Comparison of ENCODE assay signal across 8 mouse cellular contexts in genomic region chr9:50603998-50604324, GRCm38 (mm10). TPM values are rescaled to one million over a fixed set of nuclear protein-coding genes. Genes with fewer than 3 reads are reported as not detected.
DNase-seq lines count a peak whose midpoint lies in the region; ATAC-seq and TF ChIP-seq lines count a peak whose summit lies in the region.

No protein-coding gene starts in this region.

- H3K9ac ChIP-seq in limb, embryonic 12.5 days (replicated peaks), result peak overlapping the region; percentile 83

- peak overlapping the region; percentile 99 for H3K4me3 ChIP-seq in megakaryocyte, embryonic 14.5 days (replicated peaks)
- H3K4me3 ChIP-seq in erythroblast, embryonic 14.5 days (replicated peaks), result peak overlapping the region; percentile 100
- H3K4me3 ChIP-seq in limb, embryonic 12.5 days (replicated peaks), result peak overlapping the region; percentile 89
- H3K4me3 ChIP-seq in small intestine, adult 2 months (ENCODE audit: low read depth, low read length), result peak overlapping the region; percentile 85

- H3K9me3 ChIP-seq in megakaryocyte, embryonic 14.5 days, result no peaks in the 10 kb centered on the region
- H3K9me3 ChIP-seq in erythroblast, embryonic 14.5 days (ENCODE audit: control insufficient read depth, low read length), result no peaks in the 10 kb centered on the region
- no peaks in the 10 kb centered on the region for H3K9me3 ChIP-seq in limb, embryonic 12.5 days

- DNase-seq in T-cell, adult 2 months (ENCODE audit: low spot score), result no peak
- no peak for DNase-seq in kidney, postnatal 10 days
- DNase-seq in urinary bladder, postnatal 10 days (ENCODE audit: low spot score), result no peak

- peaks cover 53% of the 10 kb centered on the region for H3K36me3 ChIP-seq in megakaryocyte, embryonic 14.5 days (replicated peaks; ENCODE audit: low read length)
- H3K36me3 ChIP-seq in erythroblast, embryonic 14.5 days (ENCODE audit: control insufficient read depth), result peaks cover 68% of the 10 kb centered on the region
- H3K36me3 ChIP-seq in limb, embryonic 12.5 days, result peaks cover 52% of the 10 kb centered on the region
- H3K36me3 ChIP-seq in small intestine, adult 2 months (ENCODE audit: control insufficient read depth, insufficient read depth, low read length), result peaks cover 29% of the 10 kb centered on the region

- WGBS in limb, embryonic 12.5 days, result under 1% methylated on average over 24 of the region's 24 CpGs
- WGBS in small intestine, adult 2 months, result under 1% methylated on average over 24 of the region's 24 CpGs

- H3K4me2 ChIP-seq in limb, embryonic 12.5 days, result peak overlapping the region; percentile 80

- TF ChIP-seq CTCF in small intestine, adult 2 months (IDR thresholded peaks at IDR 0.05; ENCODE audit: extremely low read depth, insufficient read length, insufficient replicate concordance, low read depth, low read length), result no peak

- TF ChIP-seq POLR2A in small intestine, adult 2 months (IDR thresholded peaks at IDR 0.05; ENCODE audit: low read depth, low read length), result no peak

- H3K27ac ChIP-seq in limb, embryonic 12.5 days, result peak overlapping the region; percentile 91
- peak overlapping the region; percentile 78 for H3K27ac ChIP-seq in small intestine, adult 2 months (ENCODE audit: insufficient read depth, low read depth, low read length)

- H3K4me1 ChIP-seq in megakaryocyte, embryonic 14.5 days, result peaks cover 48% of the 10 kb centered on the region
- H3K4me1 ChIP-seq in erythroblast, embryonic 14.5 days (ENCODE audit: control insufficient read depth), result peaks cover 51% of the 10 kb centered on the region
- peaks cover 27% of the 10 kb centered on the region for H3K4me1 ChIP-seq in limb, embryonic 12.5 days (replicated peaks)
- H3K4me1 ChIP-seq in small intestine, adult 2 months (ENCODE audit: control insufficient read depth, insufficient read depth, insufficient read length, low read length), result peaks cover 10% of the 10 kb centered on the region

- no peaks in the 10 kb centered on the region for H3K27me3 ChIP-seq in megakaryocyte, embryonic 14.5 days (replicated peaks)
- H3K27me3 ChIP-seq in erythroblast, embryonic 14.5 days (ENCODE audit: control insufficient read depth), result no peaks in the 10 kb centered on the region
- no peaks in the 10 kb centered on the region for H3K27me3 ChIP-seq in limb, embryonic 12.5 days
- no peaks in the 10 kb centered on the region for H3K27me3 ChIP-seq in small intestine, adult 2 months (ENCODE audit: control insufficient read depth, insufficient read depth, low read length)

- ATAC-seq in megakaryocyte, adult 5-6 weeks (ENCODE audit: poor library complexity, severe bottlenecking), result no peak
- ATAC-seq in limb, embryonic 12.5 days (ENCODE audit: insufficient number of reproducible peaks, insufficient read depth, low FRiP score, low TSS enrichment, low read depth), result peak; percentile 91

RNA-seq across cellular contexts. Expression of gene Timm8b, which starts 0.3 kb away (rescaled TPM):
- 8.5 and 23.8 TPM in 2 replicates for polyA plus RNA-seq in megakaryocyte, embryonic 14.5 days (2012; ENCODE audit: insufficient read depth, low replicate concordance)
- 78.7 and 89.2 TPM in 2 replicates for total RNA-seq in megakaryocyte, adult 5-6 weeks (2015)
- 163 and 189 TPM in 2 replicates for total RNA-seq in megakaryocyte, adult 5-6 weeks (2017)
- polyA plus RNA-seq in erythroblast, embryonic 14.5 days (2012), result 3.3 and 4.0 TPM in 2 replicates
- polyA plus RNA-seq in limb, embryonic 12.5 days (2016; fragmentation: Nextera tagmentation; extraction: Ambion mirVana), result 323 and 341 TPM in 2 replicates
- 93.7 and 98.1 TPM in 2 replicates for polyA plus RNA-seq in small intestine, adult 2 months (2012; rRNA removed)

RNA-seq across cellular contexts. Expression of gene Sdhd, which starts 0.3 kb away (rescaled TPM):
- polyA plus RNA-seq in megakaryocyte, embryonic 14.5 days (2012; ENCODE audit: insufficient read depth, low replicate concordance), result 6.3 and 16.9 TPM in 2 replicates
- 165 and 185 TPM in 2 replicates for total RNA-seq in megakaryocyte, adult 5-6 weeks (2015)
- 130 and 132 TPM in 2 replicates for total RNA-seq in megakaryocyte, adult 5-6 weeks (2017)
- 1.3 and 2.3 TPM in 2 replicates for polyA plus RNA-seq in erythroblast, embryonic 14.5 days (2012)
- 259 and 268 TPM in 2 replicates for polyA plus RNA-seq in limb, embryonic 12.5 days (2016; fragmentation: Nextera tagmentation; extraction: Ambion mirVana)
- polyA plus RNA-seq in small intestine, adult 2 months (2012; rRNA removed), result 307 and 325 TPM in 2 replicates

RNA-seq across cellular contexts. Expression of gene Pih1d2, which starts 13.2 kb away (rescaled TPM):
- 0.19 TPM in 1 of 2 replicates, not detected in the other for polyA plus RNA-seq in megakaryocyte, embryonic 14.5 days (2012; ENCODE audit: insufficient read depth, low replicate concordance)
- 0.48 TPM in 1 of 2 replicates, not detected in the other for total RNA-seq in megakaryocyte, adult 5-6 weeks (2015)
- total RNA-seq in megakaryocyte, adult 5-6 weeks (2017), result 0.40 TPM in 1 of 2 replicates, not detected in the other
- polyA plus RNA-seq in erythroblast, embryonic 14.5 days (2012), result 0.18 TPM in 1 of 2 replicates, not detected in the other
- 4.0 and 4.6 TPM in 2 replicates for polyA plus RNA-seq in limb, embryonic 12.5 days (2016; fragmentation: Nextera tagmentation; extraction: Ambion mirVana)
- 0.28 TPM in 2 replicates for polyA plus RNA-seq in small intestine, adult 2 months (2012; rRNA removed)

RNA-seq across cellular contexts. Expression of gene Nkapd1, which starts 13.3 kb away (rescaled TPM):
- polyA plus RNA-seq in megakaryocyte, embryonic 14.5 days (2012; ENCODE audit: insufficient read depth, low replicate concordance), result 2.9 and 3.9 TPM in 2 replicates
- 19.6 and 26.2 TPM in 2 replicates for total RNA-seq in megakaryocyte, adult 5-6 weeks (2015)
- total RNA-seq in megakaryocyte, adult 5-6 weeks (2017), result 22.4 and 25.3 TPM in 2 replicates
- 0.12 and 0.25 TPM in 2 replicates for polyA plus RNA-seq in erythroblast, embryonic 14.5 days (2012)
- 28.6 and 32.0 TPM in 2 replicates for polyA plus RNA-seq in limb, embryonic 12.5 days (2016; fragmentation: Nextera tagmentation; extraction: Ambion mirVana)
- polyA plus RNA-seq in small intestine, adult 2 months (2012; rRNA removed), result 1.2 and 1.6 TPM in 2 replicates

RNA-seq across cellular contexts. Expression of gene Tex12, which starts 42.8 kb away (rescaled TPM):
- not detected in 2 replicates for polyA plus RNA-seq in megakaryocyte, embryonic 14.5 days (2012; ENCODE audit: insufficient read depth, low replicate concordance)
- not detected in 2 replicates for total RNA-seq in megakaryocyte, adult 5-6 weeks (2015)
- total RNA-seq in megakaryocyte, adult 5-6 weeks (2017), result not detected in 2 replicates
- not detected in 2 replicates for polyA plus RNA-seq in erythroblast, embryonic 14.5 days (2012)
- polyA plus RNA-seq in limb, embryonic 12.5 days (2016; fragmentation: Nextera tagmentation; extraction: Ambion mirVana), result not detected in 2 replicates
- polyA plus RNA-seq in small intestine, adult 2 months (2012; rRNA removed), result 0.10 TPM in 1 of 2 replicates, not detected in the other

Comparison
In these comparisons a context has a peak if more than half of its experiments do, and no peak if none do; other contexts are left out.
1. RNA of gene Sdhd, which starts 0.3 kb away (polyA plus RNA-seq): 307 to 325 TPM in small intestine, adult 2 months and 259 to 268 TPM in limb, embryonic 12.5 days; 6.3 to 16.9 TPM in megakaryocyte, embryonic 14.5 days and 1.3 to 2.3 TPM in erythroblast, embryonic 14.5 days; every median in the first group is over 10 times any median in the second.
2. Peak in every context shown above with its lines, with median percentiles within 50 percentile points of each other: H3K4me3 ChIP-seq.